Mouse (Mus musculus) CH12.LX (cell line): ENCODE measurements around the gene Cebpb.

Experiments used
- CTCF ChIP-seq, 2 experiments: IDR thresholded peaks in 1 of 2; conservative IDR thresholded peaks in 1 of 2; 2 replicates each; pipeline ENCODE4 v1.5.1; 2011 to 2012; ENCODE audit warnings: low read depth in 2 of 2, low read length in 2 of 2, improper control_type of control experiment in 1 of 2, inconsistent platforms in 1 of 2, mild to moderate bottlenecking in 1 of 2, moderate library complexity in 1 of 2
- GABPA ChIP-seq: IDR thresholded peaks from 2 replicates; pipeline ENCODE4 v1.6.1; 2012; ENCODE audit warnings: low read depth, low read length, improper control_type of control experiment, inconsistent platforms; ENCODE audit not compliant: insufficient replicate concordance
- IRF4 ChIP-seq: IDR thresholded peaks from 2 replicates; pipeline ENCODE4 v1.6.1; 2014; ENCODE audit warnings: low read depth, mild to moderate bottlenecking, inconsistent platforms, low read length, improper control_type of control experiment
- JUN ChIP-seq: IDR thresholded peaks from 2 replicates; pipeline ENCODE4 v1.6.1; 2011; ENCODE audit warnings: low read depth, mild to moderate bottlenecking, low read length, improper control_type of control experiment, moderate library complexity; ENCODE audit not compliant: insufficient read depth
- POLR2A ChIP-seq: IDR thresholded peaks from 2 replicates; pipeline ENCODE4 v1.6.1; 2011; ENCODE audit warnings: low read depth, mild to moderate bottlenecking, improper control_type of control experiment, low read length
- RCOR1 ChIP-seq: conservative IDR thresholded peaks from 2 replicates; pipeline ENCODE4 v1.6.1; 2012; ENCODE audit warnings: low read depth, mild to moderate bottlenecking, inconsistent platforms, low read length, improper control_type of control experiment
- SMC3 ChIP-seq: IDR thresholded peaks from 2 replicates; pipeline ENCODE4 v1.6.1; 2011; ENCODE audit warnings: low read depth, low read length, improper control_type of control experiment
- TBP ChIP-seq: conservative IDR thresholded peaks from 2 replicates; pipeline ENCODE4 v1.6.1; 2011; ENCODE audit warnings: low read depth, low read length, improper control_type of control experiment
- USF1 ChIP-seq: IDR thresholded peaks from 2 replicates; pipeline ENCODE4 v1.6.1; 2014; ENCODE audit warnings: low read depth, mild to moderate bottlenecking, inconsistent platforms, low read length, improper control_type of control experiment
- USF2 ChIP-seq: conservative IDR thresholded peaks from 2 replicates; pipeline ENCODE4 v1.6.1; 2011; ENCODE audit warnings: low read depth, low read length, improper control_type of control experiment
- ZC3H11A ChIP-seq: IDR thresholded peaks from 2 replicates; pipeline ENCODE4 v1.6.1; 2012; ENCODE audit warnings: low read depth, mild to moderate bottlenecking, inconsistent platforms, low read length, improper control_type of control experiment
- ZKSCAN1 ChIP-seq: IDR thresholded peaks from 2 replicates; pipeline ENCODE4 v1.6.1; 2012; ENCODE audit warnings: low read depth, inconsistent platforms, low read length, improper control_type of control experiment, borderline replicate concordance
- ZNF384 ChIP-seq: IDR thresholded peaks from 2 replicates; pipeline ENCODE4 v1.6.1; 2012; ENCODE audit warnings: low read depth, low read length, improper control_type of control experiment, inconsistent platforms

DNA sequence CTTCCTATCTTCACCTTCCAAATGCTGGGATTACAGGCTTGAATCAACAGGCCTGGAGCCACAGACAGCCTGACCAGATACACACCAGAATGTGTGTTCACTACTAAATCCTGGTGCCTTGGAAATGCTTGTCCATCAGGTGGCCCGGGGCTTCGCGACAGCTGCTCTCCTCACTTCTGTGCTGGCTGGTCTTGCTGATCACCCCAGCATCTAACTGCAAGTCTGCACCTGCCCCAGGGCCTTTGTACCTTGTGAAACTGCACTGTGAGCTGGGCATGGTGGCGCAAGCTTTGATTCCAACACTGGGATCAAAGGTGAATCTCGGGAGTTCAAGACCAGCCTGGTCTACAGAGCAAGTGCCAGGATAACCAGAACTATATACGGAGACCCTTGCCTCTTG, 46.6 kb upstream of the Cebpb start:
- TF ChIP-seq ZNF384: no peak
- no peak for TF ChIP-seq GABPA
- TF ChIP-seq POLR2A: no peak
- TF ChIP-seq ZC3H11A: no peak
- TF ChIP-seq CTCF (conservative IDR thresholded peaks at IDR 0.05 in 1 of 2, IDR thresholded peaks at IDR 0.05 in 1 of 2; ENCODE audit: low read depth in 2 of 2, low read length in 2 of 2): no peak
- no peak for TF ChIP-seq JUN
- TF ChIP-seq TBP: no peak
- no peak for TF ChIP-seq USF1
- TF ChIP-seq RCOR1: no peak
- no peak for TF ChIP-seq ZKSCAN1
- TF ChIP-seq SMC3: no peak
- no peak for TF ChIP-seq USF2
- TF ChIP-seq IRF4: no peak
